Mouse (Mus musculus): ENCODE measurements around the gene Nek9.
"Not testable (repeated sequence)": the region's sequence is repeated elsewhere in the genome, so short reads cannot be mapped to it uniquely, and the experiment has no call there.

Nek9 gene

DNA sequence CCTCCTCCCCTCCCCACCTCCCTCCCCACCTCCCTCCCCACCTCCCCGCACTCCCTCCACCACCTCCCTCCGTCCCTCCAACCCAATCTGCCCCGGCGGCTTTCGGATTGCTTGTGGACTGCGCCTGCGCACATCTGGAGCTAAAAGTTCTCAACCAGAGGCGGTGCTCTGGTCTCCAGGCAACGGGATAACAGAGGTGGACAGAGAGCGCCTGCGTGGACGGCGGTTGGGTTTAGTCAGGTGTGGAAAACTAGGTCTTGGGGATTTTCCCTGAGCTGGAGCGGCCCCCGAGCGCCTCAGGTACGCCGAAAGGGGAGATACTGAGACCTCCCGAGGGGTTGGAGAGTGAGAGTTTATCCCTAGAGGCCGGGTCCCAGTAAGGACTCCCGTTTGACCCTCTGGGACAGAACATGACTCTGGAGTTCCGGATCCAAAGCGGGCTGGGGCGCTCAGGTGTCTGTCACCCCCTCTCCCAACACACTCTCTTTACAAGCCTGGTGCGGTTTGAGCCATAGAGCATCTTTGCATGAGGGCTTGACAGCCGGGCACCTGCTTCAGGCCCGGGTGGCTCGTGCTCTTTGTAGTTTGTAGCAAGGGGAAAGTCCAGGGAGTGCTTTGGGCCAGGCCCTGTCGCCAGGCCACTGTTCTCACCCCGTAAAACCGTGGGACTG, 50.5 kb downstream of the Nek9 start, which contains the start of gene Zc2hc1c:
Gene Zc2hc1c (plus strand): TSS at position 106 of the 671 bp plus-strand sequence.
- DNase-seq = peak; percentile 65

DNA sequence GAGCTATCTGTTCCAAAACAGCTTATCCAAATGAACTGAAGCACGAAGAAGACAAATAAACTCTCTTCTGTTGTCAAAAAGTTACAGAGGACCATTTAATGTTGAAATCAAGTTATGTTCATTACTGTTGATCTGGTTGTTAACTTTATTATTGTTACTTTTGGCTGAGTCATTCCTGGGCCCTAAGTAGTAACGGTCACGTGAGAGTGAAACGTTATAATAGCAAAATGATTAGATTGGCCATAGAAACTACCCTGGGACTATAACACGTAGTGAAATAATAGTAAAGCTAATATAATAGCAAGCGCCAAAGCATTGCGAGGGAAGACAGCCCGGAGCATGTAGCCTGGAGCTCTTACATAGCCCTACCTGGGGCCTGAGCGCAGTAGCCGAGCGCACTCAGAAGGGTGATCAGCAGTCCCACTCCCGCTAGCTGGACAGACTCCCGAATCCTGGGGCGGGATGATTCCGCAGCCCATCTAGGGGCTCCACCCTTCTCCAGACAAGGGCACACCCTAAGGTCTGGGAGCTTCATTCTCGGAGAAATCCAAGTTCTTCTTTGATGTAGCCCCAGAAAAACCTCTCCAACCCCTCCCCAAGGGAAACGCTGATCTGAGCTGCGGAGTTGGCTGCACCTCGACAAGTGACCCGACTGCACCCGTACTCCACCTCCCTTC, 51.2 kb downstream of the Nek9 start, which contains the start of gene Acyp1:
Gene Acyp1 (minus strand): TSS at position 630 of the 677 bp plus-strand sequence.
- no peak for DNase-seq

DNA sequence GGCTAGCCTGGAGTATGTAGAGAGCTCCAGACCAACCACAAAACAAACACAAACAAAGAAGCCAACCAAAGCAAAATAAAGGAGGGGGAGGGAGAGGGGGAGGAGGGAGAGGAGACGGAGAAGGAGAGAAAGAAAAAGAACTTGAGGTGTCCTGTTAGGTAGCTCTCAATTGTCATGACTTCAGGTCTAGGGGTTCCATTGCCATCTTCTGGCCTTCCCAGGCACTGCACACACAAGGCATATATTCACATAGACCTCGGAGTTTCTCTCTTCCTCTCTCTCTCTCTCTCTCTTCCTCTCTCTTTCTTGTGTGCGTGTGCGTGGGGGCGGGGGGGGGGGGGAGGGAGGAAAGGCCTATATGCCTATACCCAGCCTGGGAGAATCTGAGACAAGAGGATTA, 52.2 kb downstream of the Nek9 start:
- peak; percentile 75 for DNase-seq

DNA sequence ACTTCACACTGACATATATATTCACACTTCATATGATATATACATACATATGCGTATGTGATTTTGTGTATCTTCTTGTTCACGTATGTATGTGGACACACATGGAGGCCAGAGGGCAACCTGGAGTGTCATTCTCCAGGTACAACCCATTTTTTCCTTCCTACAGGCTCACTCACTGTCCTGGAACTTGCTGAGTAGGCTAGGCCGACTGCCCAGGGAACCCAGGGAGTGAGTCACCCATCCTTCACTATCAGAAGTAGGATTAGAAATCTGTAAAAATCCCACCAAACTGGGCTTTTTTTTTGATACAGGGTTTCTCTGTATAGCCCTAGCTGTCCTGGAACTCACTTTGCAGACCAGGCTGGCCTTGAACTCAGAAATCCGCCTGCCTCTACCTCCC, 54.2 kb downstream of the Nek9 start:
- no peak for DNase-seq

DNA sequence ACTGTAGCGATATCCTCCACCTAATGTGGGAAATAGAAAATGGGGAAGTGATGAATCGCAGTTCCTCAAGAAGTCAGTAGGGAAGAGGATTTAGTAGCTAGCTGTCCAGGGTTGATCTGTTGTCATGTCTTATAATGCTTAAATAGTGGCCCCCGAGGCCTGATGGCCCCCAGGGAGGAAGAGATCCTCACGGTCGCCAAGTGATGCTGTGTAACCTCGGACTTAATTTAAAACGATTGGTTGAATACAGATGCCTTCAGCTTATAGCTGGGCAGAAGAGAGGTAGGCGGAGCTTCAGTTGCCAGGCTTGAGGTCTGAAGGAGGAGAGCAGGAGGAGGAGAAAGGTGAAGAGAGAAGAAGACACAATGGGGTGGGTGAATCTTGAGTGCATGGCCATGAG, 54.8 kb downstream of the Nek9 start:
- no peak for DNase-seq

DNA sequence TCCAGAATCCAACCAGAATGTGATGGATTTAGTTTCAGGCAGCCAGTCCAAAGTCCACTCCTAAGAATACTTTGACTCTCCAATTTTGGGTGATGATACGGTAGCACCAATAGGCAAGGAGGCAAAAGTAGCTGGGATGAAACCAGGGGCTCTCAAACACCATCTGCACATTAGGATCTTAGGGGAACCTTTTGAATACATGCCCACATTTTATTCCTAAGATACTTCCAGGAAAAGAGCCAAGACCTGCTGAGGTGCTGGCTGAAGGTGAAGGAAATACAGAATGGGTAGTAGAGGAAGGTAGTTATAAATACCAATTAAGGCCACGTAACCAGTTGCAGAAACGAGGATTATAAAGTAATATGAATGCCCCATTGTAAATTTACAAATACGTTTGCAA, 57.4 kb downstream of the Nek9 start:
- DNase-seq = not testable (repeated sequence)

DNA sequence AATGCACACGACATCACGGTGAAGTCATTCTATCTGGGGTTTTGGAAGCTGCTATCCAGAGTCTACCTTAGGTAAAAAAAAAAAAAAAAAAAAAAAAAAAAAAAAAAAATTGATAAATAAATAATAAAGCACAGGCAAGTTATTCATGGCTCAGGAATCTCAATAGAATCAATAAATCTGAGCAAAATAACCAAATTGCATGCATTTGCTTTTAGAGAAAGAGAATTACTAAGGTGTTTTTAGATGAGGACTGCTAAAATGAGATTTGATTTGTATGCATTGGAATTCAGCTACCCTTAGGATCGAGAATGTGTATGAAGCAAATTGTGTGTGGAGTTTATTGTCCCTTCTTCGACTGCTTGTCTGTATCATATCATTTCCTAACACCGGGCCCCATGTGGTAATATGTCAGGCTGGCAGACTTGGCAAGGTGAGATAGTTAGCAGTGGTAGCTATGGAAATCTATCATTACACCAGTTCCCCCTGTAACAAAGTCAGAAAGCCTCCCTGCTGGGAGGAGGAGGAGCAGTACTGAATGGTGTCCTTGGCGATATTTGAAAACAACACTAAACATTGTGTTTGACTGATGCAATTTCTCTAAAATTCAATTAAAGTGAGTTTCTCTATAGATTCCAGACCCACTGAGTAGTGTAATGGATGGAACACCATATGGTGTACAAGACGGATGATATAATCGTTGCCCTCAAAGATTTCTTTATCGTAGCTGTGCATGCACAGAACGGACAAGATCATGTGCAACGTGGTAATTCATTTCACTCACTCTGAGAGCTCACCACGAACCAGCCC, 58.1 kb downstream of the Nek9 start:
- DNase-seq = no peak

DNA sequence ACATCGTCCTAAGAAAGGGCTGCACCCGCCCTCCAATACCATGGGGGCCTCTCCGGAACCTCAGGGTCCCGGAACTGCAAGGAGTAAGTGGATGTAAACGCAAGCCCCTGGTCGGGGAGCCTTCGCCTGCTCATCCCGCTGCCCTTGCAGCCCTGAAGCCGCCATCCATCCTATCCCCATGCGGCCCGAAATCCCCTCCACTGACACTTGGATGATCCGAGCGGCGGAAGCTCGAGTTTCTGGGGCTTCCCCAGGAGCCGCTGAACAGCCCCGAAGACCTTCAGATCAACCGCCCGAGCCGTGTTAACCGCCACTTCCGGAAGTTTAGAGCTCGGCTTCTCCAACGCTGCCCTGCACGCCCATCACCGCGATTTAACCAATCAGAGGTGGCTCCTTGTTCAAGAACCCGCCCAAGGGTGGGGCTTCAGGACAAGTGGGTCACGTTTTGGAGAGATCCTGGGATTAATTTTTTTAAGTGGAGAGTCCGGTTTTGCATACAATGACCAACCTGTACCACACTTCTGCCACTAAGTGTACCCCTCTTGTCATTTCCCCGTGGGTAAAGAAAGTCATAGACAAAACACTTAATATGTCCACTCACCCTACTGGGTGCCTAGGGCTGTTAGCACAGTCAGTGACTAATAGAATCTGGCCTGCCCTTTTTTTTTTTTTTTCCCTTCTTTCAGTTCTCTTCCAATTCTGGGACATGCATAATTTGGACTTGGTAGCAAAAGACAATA, 58.9 kb downstream of the Nek9 start:
- DNase-seq = peak; percentile 95

DNA sequence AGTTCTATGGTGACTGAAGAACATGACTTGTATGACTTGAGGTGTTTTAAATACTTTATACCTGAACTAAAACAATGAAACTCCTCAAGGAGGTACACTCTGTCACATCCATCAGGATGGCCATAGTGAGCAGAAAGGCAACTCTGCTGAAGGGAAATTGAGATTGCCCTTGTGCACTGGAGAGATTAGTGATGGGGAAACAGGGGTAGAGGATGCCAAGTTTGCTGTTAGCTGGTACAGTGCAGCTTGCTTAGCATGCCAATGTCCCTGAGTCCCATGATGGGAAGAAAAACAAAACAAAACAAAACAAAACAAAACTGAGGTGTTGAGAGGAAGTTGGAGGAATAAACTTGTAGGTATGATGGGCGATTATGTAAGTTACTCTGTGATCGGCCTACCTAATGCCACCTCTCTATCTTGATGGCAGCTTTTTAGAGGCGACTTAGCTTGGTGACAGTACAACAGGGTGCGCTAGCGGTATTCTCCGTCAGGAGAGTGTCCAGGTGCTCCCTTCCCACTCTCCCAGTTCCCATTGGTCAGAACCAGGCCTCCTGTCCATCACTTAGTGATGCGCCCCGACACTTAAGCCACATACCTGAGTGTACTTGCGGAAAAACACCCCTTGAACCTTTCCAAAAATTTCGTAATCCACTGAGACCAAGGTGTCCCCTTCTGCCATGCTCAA, 59.6 kb downstream of the Nek9 start:
- no peak for DNase-seq

DNA sequence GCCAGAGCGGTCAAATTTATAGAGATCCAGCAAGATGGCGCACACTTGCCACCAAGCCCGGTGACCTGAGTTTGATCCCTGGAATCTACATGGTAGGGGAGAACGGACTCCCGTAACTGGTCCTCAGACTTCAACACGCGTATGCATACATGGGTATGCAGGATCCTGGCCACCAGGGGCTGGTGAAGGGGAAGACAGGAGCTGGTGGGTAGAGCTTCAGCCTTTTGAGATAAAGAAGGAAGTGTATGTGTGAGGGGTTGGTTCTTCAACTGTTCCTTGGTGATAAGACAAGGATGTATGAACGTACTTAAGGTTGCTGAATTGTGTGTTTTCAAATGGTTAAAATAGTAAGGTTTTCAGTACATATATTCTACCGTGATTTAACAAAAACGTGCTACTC, 60.2 kb downstream of the Nek9 start:
- DNase-seq = peak; percentile 33

DNA sequence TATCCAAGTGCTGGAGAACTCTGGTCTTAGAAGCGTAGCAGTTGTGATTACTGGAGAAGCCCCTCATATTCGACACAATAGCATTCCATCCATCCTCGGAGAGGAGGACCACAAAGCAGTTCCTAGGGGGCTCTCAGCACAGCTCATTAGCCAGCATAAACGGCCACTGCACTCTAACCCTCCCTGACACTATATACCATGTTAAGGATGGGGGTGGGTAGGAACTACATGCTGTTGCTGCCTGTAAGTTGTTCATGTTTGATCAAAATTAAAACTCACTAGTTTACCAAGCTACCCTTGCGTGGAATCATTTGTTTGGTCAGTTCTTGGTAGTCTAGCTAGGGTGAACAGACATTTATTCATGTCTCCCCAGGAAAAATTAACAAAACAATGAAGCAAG, 62.9 kb downstream of the Nek9 start:
- no peak for DNase-seq

DNA sequence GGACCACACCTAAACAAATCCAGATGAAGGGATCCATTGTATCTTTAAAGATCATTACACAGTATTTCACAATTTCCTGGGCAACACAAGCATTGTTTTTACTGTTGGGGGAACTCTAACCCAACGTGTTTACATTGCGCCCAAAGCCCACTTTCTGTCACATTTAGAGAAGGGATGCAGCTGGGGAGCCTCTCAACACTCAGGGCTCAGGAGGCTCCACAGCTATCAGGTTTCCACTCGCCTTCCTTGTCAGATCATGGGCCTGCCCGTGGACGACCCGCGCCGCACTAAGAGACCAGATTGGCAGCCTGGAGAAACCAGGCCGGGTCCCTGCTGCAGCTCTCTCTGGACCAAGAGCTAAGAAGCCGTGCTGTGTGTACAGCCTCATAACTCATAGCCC, 65.7 kb downstream of the Nek9 start:
- DNase-seq = no peak

DNA sequence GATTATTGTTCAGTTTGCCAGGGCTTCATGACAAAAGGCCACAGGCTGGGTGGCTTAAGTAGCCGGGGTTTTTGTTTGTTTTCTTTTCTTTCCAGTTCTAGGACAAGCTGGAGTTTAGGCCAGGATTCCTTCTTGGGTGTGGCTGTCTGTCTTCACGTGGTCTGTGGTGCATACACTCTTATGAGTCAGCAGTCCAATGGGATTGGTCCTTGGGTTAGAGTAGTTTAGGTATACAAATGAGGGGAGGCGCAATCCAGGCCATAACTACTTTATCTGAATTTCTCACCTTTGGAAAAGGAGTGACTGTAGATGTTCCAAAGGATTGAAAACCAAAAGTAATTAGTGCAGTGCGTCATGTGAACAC, 67.3 kb downstream of the Nek9 start:
- no peak for DNase-seq

DNA sequence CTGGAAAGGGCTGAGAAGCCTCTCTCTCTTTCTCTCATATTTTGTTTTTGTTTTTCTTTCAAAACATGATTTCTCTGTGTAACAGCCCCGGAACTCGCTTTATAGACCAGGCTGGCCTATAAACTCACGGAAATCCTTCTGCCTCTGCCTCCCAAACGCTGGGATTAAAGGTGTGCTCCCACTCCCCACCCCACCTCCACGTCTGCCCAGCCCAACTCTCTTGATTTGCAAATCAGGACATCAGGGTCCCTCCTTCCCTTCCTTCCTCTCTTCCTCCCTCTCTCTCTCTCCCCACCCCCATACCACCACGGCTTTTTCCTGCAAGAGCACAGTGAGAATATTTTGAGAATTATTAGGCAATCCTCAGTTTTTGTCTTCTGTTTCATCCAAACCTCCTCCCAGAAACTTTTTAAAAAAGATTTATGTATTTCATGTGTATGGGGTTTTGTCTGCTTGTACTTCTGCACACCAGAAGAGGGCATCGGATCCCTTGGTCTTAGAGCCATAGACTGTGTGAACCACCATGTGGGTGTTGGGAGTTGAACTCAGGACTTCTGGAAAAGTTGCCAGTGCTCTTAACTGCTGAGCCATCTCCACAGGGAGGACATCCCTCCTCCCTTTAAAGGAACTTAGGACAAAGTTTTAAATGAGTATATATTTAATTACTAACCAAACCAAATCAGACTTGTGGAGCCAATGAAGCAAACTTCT, 67.9 kb downstream of the Nek9 start:
- DNase-seq = no peak

DNA sequence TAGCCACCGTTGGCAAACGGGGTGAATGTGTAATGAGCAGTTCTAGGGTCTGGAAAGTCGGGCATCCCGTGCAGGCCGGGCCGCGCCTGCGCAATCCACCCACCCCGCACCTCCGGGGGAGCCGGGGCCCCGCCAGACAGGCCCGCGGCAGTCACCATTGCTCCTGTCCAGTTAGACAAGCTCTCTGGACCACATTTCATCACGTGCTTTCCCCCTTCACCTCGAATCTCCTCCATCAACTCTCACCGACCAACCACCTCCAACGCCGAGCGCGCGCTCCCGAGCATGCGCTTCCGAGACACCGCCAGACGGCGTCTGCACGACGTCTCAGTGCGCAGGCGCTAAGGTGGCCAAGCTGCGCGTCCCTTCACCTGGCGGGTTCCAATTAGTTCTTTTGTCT, 68.8 kb downstream of the Nek9 start, which contains the start of gene Mlh3:
Gene Mlh3 (minus strand): TSS at position 281 of the 400 bp plus-strand sequence.
- peak; percentile 93 for DNase-seq

DNA sequence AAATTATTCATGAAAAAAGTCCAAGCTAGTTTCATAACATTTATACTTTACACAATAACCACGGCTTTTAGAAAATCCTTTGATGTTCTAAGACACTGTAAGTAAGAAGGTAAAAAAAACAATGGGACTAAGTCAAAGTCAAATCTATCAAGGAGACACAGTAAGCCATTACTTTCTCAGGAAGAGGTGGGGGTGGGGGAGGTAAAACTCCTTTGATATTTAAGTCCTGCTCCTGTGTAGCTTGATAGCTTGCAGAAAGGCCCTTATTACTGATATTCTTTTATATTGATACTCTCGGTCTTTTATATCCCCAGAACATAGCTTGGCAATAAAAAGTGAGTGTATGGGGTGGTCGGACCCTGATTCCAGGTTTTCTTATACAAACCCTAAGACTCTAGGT, 69.3 kb downstream of the Nek9 start:
- DNase-seq = no peak

DNA sequence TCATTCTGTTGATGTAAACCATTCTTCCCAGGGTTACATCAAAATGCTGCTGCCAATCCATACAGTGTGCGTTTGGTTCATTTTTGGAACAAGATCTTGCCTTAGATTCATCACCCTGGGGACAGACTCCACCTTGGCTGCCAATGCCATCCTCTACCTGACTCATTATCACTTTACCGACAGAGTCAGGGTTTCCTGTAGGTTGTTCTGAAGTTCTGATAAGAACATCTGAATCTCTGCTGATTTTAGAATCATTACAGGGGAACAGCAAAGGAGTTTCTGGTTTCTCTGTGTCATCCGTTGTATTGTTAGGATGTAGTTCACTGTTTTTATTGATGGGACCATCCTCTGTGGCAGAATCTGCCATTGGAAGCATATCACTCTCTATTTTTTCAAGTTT, 72.9 kb downstream of the Nek9 start:
- no peak for DNase-seq

DNA sequence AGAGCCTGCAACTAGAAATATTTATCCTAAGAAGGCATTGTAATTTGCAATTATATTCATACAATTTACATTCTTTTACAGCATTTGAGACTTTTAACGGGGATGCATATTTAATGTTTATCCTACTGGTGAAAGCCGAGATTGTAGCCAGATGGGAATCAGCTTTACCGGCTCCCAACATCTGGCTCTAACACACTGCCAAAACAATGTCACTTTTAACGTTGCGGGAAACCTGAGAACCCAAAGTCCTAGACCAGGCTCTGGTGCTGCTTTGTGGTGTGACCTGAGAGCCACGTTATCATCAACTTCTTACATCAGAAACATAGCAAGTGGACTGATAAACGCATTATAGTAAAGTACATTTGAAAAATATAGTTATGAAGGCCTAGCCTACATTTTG, 74.2 kb downstream of the Nek9 start:
- no peak for DNase-seq

DNA sequence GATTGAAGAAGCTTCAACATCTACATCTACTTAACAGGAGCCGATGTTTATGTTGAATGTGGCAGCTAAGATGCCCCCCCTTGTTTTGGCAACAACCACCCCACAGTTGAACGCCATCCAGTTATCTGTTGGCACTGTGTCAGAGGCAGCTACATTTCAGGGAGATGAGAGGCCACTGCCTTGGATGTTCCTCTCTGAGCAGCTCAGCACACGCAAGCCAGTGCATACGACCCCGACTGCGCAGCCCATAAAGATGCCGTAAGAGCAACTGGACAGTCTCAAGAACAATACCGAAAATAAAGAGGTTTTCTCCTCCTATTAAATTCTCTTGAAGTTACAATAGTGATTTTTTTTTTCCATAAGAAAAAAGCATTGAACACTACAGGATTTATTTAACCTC, 74.6 kb downstream of the Nek9 start:
- no peak for DNase-seq

DNA sequence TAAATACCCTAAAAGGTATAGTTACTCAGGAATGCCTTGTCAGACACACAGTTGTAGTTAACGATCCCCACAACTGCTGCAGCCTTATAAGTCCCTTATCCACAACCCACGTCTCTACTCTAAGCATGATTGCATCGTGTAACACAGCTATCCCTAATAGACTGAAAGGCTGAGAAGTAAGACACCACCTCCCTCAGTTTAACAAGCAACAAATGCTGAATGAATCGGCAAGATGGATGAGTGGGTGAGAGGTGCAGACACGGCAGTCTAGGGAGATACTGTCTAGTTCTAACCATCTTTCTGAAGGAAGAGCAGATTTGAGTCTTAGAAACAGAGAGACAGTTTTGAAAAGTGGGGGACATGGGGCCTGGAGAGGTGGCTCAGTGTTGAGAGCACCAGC, 76.0 kb downstream of the Nek9 start:
- DNase-seq = no peak

DNA sequence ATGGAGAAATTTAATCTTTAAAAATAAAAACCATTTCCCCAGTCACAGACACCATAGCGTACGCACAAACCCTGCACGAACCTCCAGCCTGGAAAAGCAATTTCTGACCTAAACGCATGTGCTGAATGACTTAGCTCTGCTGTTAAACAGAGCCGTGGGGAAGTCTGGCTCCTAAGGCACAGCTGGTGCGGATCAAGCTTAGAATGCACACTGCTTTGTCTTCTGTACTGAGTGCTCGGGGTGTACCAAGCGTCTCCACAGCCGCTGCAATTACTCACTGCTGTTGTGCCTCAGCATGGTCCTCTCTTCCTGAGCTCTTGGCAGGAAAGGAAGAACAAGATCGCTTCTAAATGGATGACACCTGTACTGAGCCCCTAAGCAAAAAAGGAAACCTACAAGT, 76.7 kb downstream of the Nek9 start:
- DNase-seq = no peak
